Mouse (Mus musculus) MEL (cell line): ENCODE measurements at regions not wholly inside any gene's neighbourhood (a gene's known extent, or its start where the extent isn't known, plus 50 kb on each side); places are given as distances from the start of the nearest gene placed in this dataset.

Source experiments
- DNase-seq: peaks from one replicate; pipeline ENCODE4 v3.0.0; 2011; ENCODE audit warnings: low read depth, low spot score
- H3K27ac ChIP-seq: 2 replicates; pipeline ENCODE4 v1.5.1; 2012; ENCODE audit warnings: low read depth, mild to moderate bottlenecking, control low read depth, low read length, moderate library complexity; ENCODE audit not compliant: control insufficient read depth
- H3K27me3 ChIP-seq, 2 experiments: fragments of 150-350 bp in 1 of 2; sonication (generic) in 1 of 2; 2 replicates each; pipeline ENCODE4 v1.6.1; 2012; ENCODE audit warnings: low read length in 2 of 2, mild to moderate bottlenecking in 2 of 2, improper control_type of control experiment in 1 of 2, moderate library complexity in 1 of 2; ENCODE audit not compliant: insufficient read depth in 2 of 2, control insufficient read depth in 1 of 2
- H3K36me3 ChIP-seq, 2 experiments: 2 replicates each; pipeline ENCODE4 v1.6.1; 2012 to 2014; ENCODE audit warnings: low read length in 2 of 2, improper control_type of control experiment in 1 of 2, inconsistent platforms in 1 of 2, mild to moderate bottlenecking in 1 of 2; ENCODE audit not compliant: insufficient read depth in 2 of 2, control insufficient read depth in 1 of 2
- H3K4me1 ChIP-seq, 2 experiments: fragments of 150-350 bp in 1 of 2; sonication (generic) in 1 of 2; 2 replicates each; pipeline ENCODE4 v1.6.1; 2012; ENCODE audit warnings: low read length in 2 of 2, improper control_type of control experiment in 1 of 2, mild to moderate bottlenecking in 1 of 2; ENCODE audit not compliant: insufficient read depth in 2 of 2, control insufficient read depth in 1 of 2
- H3K4me3 ChIP-seq, 2 experiments: fragments of 150-350 bp in 1 of 2; sonication (generic) in 1 of 2; 2 replicates each; pipeline ENCODE4 v1.5.1; 2012; ENCODE audit warnings: low read depth in 2 of 2, low read length in 2 of 2, mild to moderate bottlenecking in 2 of 2, moderate library complexity in 2 of 2, control low read depth in 1 of 2, improper control_type of control experiment in 1 of 2; ENCODE audit not compliant: control insufficient read depth in 1 of 2, insufficient read depth in 1 of 2
- H3K79me2 ChIP-seq: 2 replicates; pipeline ENCODE4 v1.6.1; 2012; ENCODE audit warnings: mild to moderate bottlenecking, low read length, moderate library complexity; ENCODE audit not compliant: control insufficient read depth, poor library complexity, insufficient read depth
- H3K9ac ChIP-seq: 2 replicates; pipeline ENCODE4 v1.6.1; 2012; ENCODE audit warnings: low read depth, mild to moderate bottlenecking, control low read depth, low read length, moderate library complexity; ENCODE audit not compliant: control insufficient read depth, poor library complexity, severe bottlenecking
- H3K9me3 ChIP-seq: fragments of 150-350 bp; sonication (generic); replicated peaks from 2 replicates; pipeline ENCODE4 v1.6.1; 2012; ENCODE audit warnings: mild to moderate bottlenecking, low read length, improper control_type of control experiment, moderate library complexity; ENCODE audit not compliant: insufficient read depth
- BHLHE40 ChIP-seq: IDR thresholded peaks from 2 replicates; pipeline ENCODE4 v1.6.1; 2012; ENCODE audit warnings: low read depth, mild to moderate bottlenecking, inconsistent platforms, low read length, improper control_type of control experiment, borderline replicate concordance
- CHD1 ChIP-seq: IDR thresholded peaks from 2 replicates; pipeline ENCODE4 v1.6.1; 2012; ENCODE audit warnings: low read depth, mild to moderate bottlenecking, inconsistent platforms, low read length, improper control_type of control experiment
- CTCF ChIP-seq, 3 experiments: IDR thresholded peaks in 2 of 3; conservative IDR thresholded peaks in 1 of 3; 2 replicates each; pipeline ENCODE4 v1.5.1; 2011 to 2012; ENCODE audit warnings: low read length in 3 of 3, low read depth in 2 of 3, mild to moderate bottlenecking in 2 of 3, improper control_type of control experiment in 1 of 3, inconsistent platforms in 1 of 3, mixed read lengths in 1 of 3, moderate library complexity in 1 of 3; ENCODE audit not compliant: control insufficient read depth in 1 of 3, insufficient read depth in 1 of 3, poor library complexity in 1 of 3, severe bottlenecking in 1 of 3
- E2F4 ChIP-seq: IDR thresholded peaks from 2 replicates; pipeline ENCODE4 v1.6.1; 2011; ENCODE audit warnings: low read depth, low read length, improper control_type of control experiment, borderline replicate concordance
- ELF1 ChIP-seq: IDR thresholded peaks from 2 replicates; pipeline ENCODE4 v1.6.1; 2014; ENCODE audit warnings: low read depth, mild to moderate bottlenecking, inconsistent platforms, low read length, improper control_type of control experiment, moderate library complexity
- ETS1 ChIP-seq: IDR thresholded peaks from 2 replicates; pipeline ENCODE4 v1.6.1; 2012; ENCODE audit warnings: low read depth, mild to moderate bottlenecking, inconsistent platforms, low read length, improper control_type of control experiment, moderate library complexity
- GABPA ChIP-seq: IDR thresholded peaks from 2 replicates; pipeline ENCODE4 v1.6.1; 2012; ENCODE audit warnings: low read depth, mild to moderate bottlenecking, inconsistent platforms, low read length, improper control_type of control experiment, moderate library complexity
- JUND ChIP-seq: IDR thresholded peaks from 2 replicates; pipeline ENCODE4 v1.6.1; 2011; ENCODE audit warnings: low read depth, mild to moderate bottlenecking, improper control_type of control experiment, low read length
- MAX ChIP-seq: IDR thresholded peaks from 2 replicates; pipeline ENCODE4 v1.6.1; 2011; ENCODE audit warnings: low read length, improper control_type of control experiment
- MEF2A ChIP-seq: IDR thresholded peaks from 2 replicates; pipeline ENCODE4 v1.6.1; 2014; ENCODE audit warnings: low read depth, mild to moderate bottlenecking, inconsistent platforms, low read length, improper control_type of control experiment; ENCODE audit not compliant: poor library complexity, insufficient replicate concordance, severe bottlenecking; ENCODE audit errors: extremely low read depth
- NRF1 ChIP-seq: IDR thresholded peaks from 2 replicates; pipeline ENCODE4 v1.6.1; 2014; ENCODE audit warnings: low read depth, mild to moderate bottlenecking, inconsistent platforms, low read length, improper control_type of control experiment, moderate library complexity; ENCODE audit not compliant: poor library complexity, insufficient read depth, severe bottlenecking
- RCOR1 ChIP-seq: IDR thresholded peaks from 2 replicates; pipeline ENCODE4 v1.6.1; 2012; ENCODE audit warnings: low read depth, mild to moderate bottlenecking, inconsistent platforms, low read length, improper control_type of control experiment
- SIN3A ChIP-seq: IDR thresholded peaks from 2 replicates; pipeline ENCODE4 v1.6.1; 2012; ENCODE audit warnings: low read length, improper control_type of control experiment, inconsistent platforms
- TAL1 ChIP-seq: IDR thresholded peaks from 2 replicates; pipeline ENCODE4 v1.6.1; 2012; ENCODE audit warnings: mild to moderate bottlenecking, inconsistent platforms, low read length, moderate library complexity, mixed read lengths
- TCF12 ChIP-seq: IDR thresholded peaks from 2 replicates; pipeline ENCODE4 v1.6.1; 2014; ENCODE audit warnings: low read depth, mild to moderate bottlenecking, inconsistent platforms, low read length, improper control_type of control experiment, moderate library complexity
- UBTF ChIP-seq: IDR thresholded peaks from 2 replicates; pipeline ENCODE4 v1.6.1; 2012; ENCODE audit warnings: low read depth, mild to moderate bottlenecking, inconsistent platforms, low read length, improper control_type of control experiment, moderate library complexity, borderline replicate concordance; ENCODE audit not compliant: insufficient read depth
- USF1 ChIP-seq: IDR thresholded peaks from 2 replicates; pipeline ENCODE4 v1.6.1; 2014; ENCODE audit warnings: low read depth, mild to moderate bottlenecking, inconsistent platforms, low read length, improper control_type of control experiment, moderate library complexity
- ZC3H11A ChIP-seq: IDR thresholded peaks from 2 replicates; pipeline ENCODE4 v1.6.1; 2012; ENCODE audit warnings: low read depth, mild to moderate bottlenecking, inconsistent platforms, low read length, improper control_type of control experiment

GRCm38 (mm10) chr7:67444523-67444942, 71.9 kb upstream of the Mef2a start:
- TF ChIP-seq GABPA: no peak
- TF ChIP-seq RCOR1: no peak
- H3K4me1 ChIP-seq: peaks cover 0 to 15% of the 10 kb centered on the region in 2 experiments; a peak in 2 of 4 replicates
- 0 out of 4 replicates have a peak, but pooled peaks cover 2% of the 10 kb centered on the region in 2 experiments for H3K27me3 ChIP-seq
- peak; percentile 23 for DNase-seq
- peaks cover 0 to 10% of the 10 kb centered on the region in 2 experiments; a peak in 2 of 4 replicates for H3K36me3 ChIP-seq
- no peak overlapping the region for H3K9ac ChIP-seq
- no peak overlapping the region for H3K4me3 ChIP-seq
- H3K79me2 ChIP-seq: no peaks in the 10 kb centered on the region
- no peak overlapping the region for H3K27ac ChIP-seq
- H3K9me3 ChIP-seq: no peaks in the 10 kb centered on the region

GRCm38 (mm10) chr7:67443666-67444065, 71.0 kb upstream of the Mef2a start:
- Histone ChIP-seq H3K79me2 (no peaks in the 10 kb centered on the region), H3K27me3 (0 out of 4 replicates have a peak, but pooled peaks cover 2% of the 10 kb centered on the region in 2 experiments), H3K4me1 (peaks cover 0 to 15% of the 10 kb centered on the region in 2 experiments; a peak in 2 of 4 replicates), H3K9me3 (no peaks in the 10 kb centered on the region), H3K4me3 (no peak overlapping the region), H3K36me3 (peaks cover 0 to 10% of the 10 kb centered on the region in 2 experiments; a peak in 2 of 4 replicates), H3K9ac (no peak overlapping the region), H3K27ac (no peak overlapping the region)
- no peak for DNase-seq
- TF ChIP-seq SIN3A: no peak
- no peak for TF ChIP-seq UBTF
- TF ChIP-seq E2F4: no peak
- no peak for TF ChIP-seq RCOR1
- TF ChIP-seq ELF1: no peak
- no peak for TF ChIP-seq CHD1
- no peak for TF ChIP-seq ETS1
- no peak for TF ChIP-seq USF1
- TF ChIP-seq JUND: no peak
- TF ChIP-seq BHLHE40: no peak
- no peak for TF ChIP-seq TAL1
- no peak for TF ChIP-seq CTCF (IDR thresholded peaks at IDR 0.05 in 2 of 3, conservative IDR thresholded peaks at IDR 0.05 in 1 of 3; ENCODE audit: control insufficient read depth in 1 of 3, insufficient read depth in 1 of 3, low read depth in 2 of 3, low read length in 3 of 3, poor library complexity in 1 of 3, severe bottlenecking in 1 of 3)
- TF ChIP-seq MEF2A: no peak
- no peak for TF ChIP-seq NRF1
- no peak for TF ChIP-seq ZC3H11A
- TF ChIP-seq TCF12: no peak
- no peak for TF ChIP-seq GABPA
- no peak for TF ChIP-seq MAX
